Mouse (Mus musculus): ENCODE measurements around the gene Fam83g. TPM values are rescaled to one million over a fixed set of nuclear protein-coding genes. Genes with fewer than 3 reads are reported as not detected.

Fam83g gene
- polyA plus RNA-seq, 1 experiment from 2014 or later, result 2.8 TPM

- no peak for ATAC-seq (replicated peaks; ENCODE audit: low FRiP score)
- H3K9me3 ChIP-seq (replicated peaks), result no peaks in the 10 kb centered on the region
- no peak overlapping the region for H3K9ac ChIP-seq
- H3K4me3 ChIP-seq (replicated peaks), result peak overlapping the region; percentile 52
- H3K4me2 ChIP-seq, result peak overlapping the region; percentile 77
- WGBS, result 62% methylated on average over 8 of the region's 8 CpGs
- H3K27ac ChIP-seq, result no peak overlapping the region
- no peaks in the 10 kb centered on the region for H3K36me3 ChIP-seq
- peaks cover 23% of the 10 kb centered on the region for H3K4me1 ChIP-seq
- peaks cover 39% of the 10 kb centered on the region for H3K27me3 ChIP-seq
These were observed 1.3 kb downstream of the Fam83g start for GRCm38 (mm10) chr11:61685119-61685725.

- H3K4me3 ChIP-seq (replicated peaks), result no peak overlapping the region
- H3K4me2 ChIP-seq, result no peak overlapping the region
- peaks cover 39% of the 10 kb centered on the region for H3K27me3 ChIP-seq
- H3K9ac ChIP-seq, result no peak overlapping the region
- no peaks in the 10 kb centered on the region for H3K36me3 ChIP-seq
- peaks cover 23% of the 10 kb centered on the region for H3K4me1 ChIP-seq
- 51% methylated on average over 2 of the region's 2 CpGs for WGBS
- ATAC-seq (replicated peaks; ENCODE audit: low FRiP score), result no peak
- no peak overlapping the region for H3K27ac ChIP-seq
- H3K9me3 ChIP-seq (replicated peaks), result no peaks in the 10 kb centered on the region
These were observed 2.2 kb downstream of the Fam83g start for GRCm38 (mm10) chr11:61686141-61686540.

GRCm38 (mm10) chr11:61686906-61687453 is 3.1 kb downstream of the Fam83g start:
- H3K9me3 ChIP-seq (replicated peaks), result no peaks in the 10 kb centered on the region
- ATAC-seq (replicated peaks; ENCODE audit: low FRiP score), result no peak
- H3K27me3 ChIP-seq, result peaks cover 39% of the 10 kb centered on the region
- no peak overlapping the region for H3K4me2 ChIP-seq
- 59% methylated on average over 10 of the region's 10 CpGs for WGBS
- no peak overlapping the region for H3K9ac ChIP-seq
- no peak overlapping the region for H3K27ac ChIP-seq
- no peaks in the 10 kb centered on the region for H3K36me3 ChIP-seq
- peaks cover 23% of the 10 kb centered on the region for H3K4me1 ChIP-seq
- no peak overlapping the region for H3K4me3 ChIP-seq (replicated peaks)

GRCm38 (mm10) chr11:61687595-61687994 is 3.7 kb downstream of the Fam83g start:
- H3K4me2 ChIP-seq, result no peak overlapping the region
- H3K4me3 ChIP-seq (replicated peaks), result no peak overlapping the region
- no peaks in the 10 kb centered on the region for H3K9me3 ChIP-seq (replicated peaks)
- ATAC-seq (replicated peaks; ENCODE audit: low FRiP score), result no peak
- WGBS, result 44% methylated on average over 2 of the region's 2 CpGs
- H3K4me1 ChIP-seq, result peaks cover 23% of the 10 kb centered on the region
- no peaks in the 10 kb centered on the region for H3K36me3 ChIP-seq
- no peak overlapping the region for H3K27ac ChIP-seq
- no peak overlapping the region for H3K9ac ChIP-seq
- H3K27me3 ChIP-seq, result peaks cover 35% of the 10 kb centered on the region

- Histone ChIP-seq H3K27me3 (no peaks in the 10 kb centered on the region), H3K27ac (no peak overlapping the region), H3K4me2 (no peak overlapping the region), H3K9ac (no peak overlapping the region), H3K4me1 (no peaks in the 10 kb centered on the region), H3K4me3 (replicated peaks) (no peak overlapping the region), H3K9me3 (replicated peaks) (no peaks in the 10 kb centered on the region), H3K36me3 (no peaks in the 10 kb centered on the region)
- WGBS, result 80% methylated on average over 5 of the region's 5 CpGs
- no peak for ATAC-seq (replicated peaks; ENCODE audit: low FRiP score)
These were observed 9.1 kb downstream of the Fam83g start for GRCm38 (mm10) chr11:61692996-61693395.

GRCm38 (mm10) chr11:61698852-61699251 is 15.0 kb downstream of the Fam83g start:
- H3K4me3 ChIP-seq (replicated peaks), result no peak overlapping the region
- H3K27me3 ChIP-seq, result no peaks in the 10 kb centered on the region
- H3K27ac ChIP-seq, result no peak overlapping the region
- H3K9me3 ChIP-seq (replicated peaks), result no peaks in the 10 kb centered on the region
- no peak for ATAC-seq (replicated peaks; ENCODE audit: low FRiP score)
- H3K4me1 ChIP-seq, result peaks cover 18% of the 10 kb centered on the region
- no peak overlapping the region for H3K4me2 ChIP-seq
- no peak overlapping the region for H3K9ac ChIP-seq
- no peaks in the 10 kb centered on the region for H3K36me3 ChIP-seq

GRCm38 (mm10) chr11:61699460-61699859 is 15.6 kb downstream of the Fam83g start:
- H3K4me1 ChIP-seq, result peaks cover 18% of the 10 kb centered on the region
- no peaks in the 10 kb centered on the region for H3K9me3 ChIP-seq (replicated peaks)
- WGBS, result 92% methylated on average over 5 of the region's 5 CpGs
- no peak overlapping the region for H3K4me3 ChIP-seq (replicated peaks)
- H3K4me2 ChIP-seq, result no peak overlapping the region
- no peaks in the 10 kb centered on the region for H3K36me3 ChIP-seq
- no peak for ATAC-seq (replicated peaks; ENCODE audit: low FRiP score)
- no peak overlapping the region for H3K9ac ChIP-seq
- H3K27me3 ChIP-seq, result no peaks in the 10 kb centered on the region
- no peak overlapping the region for H3K27ac ChIP-seq

GRCm38 (mm10) chr11:61699933-61700332 is 16.0 kb downstream of the Fam83g start:
- Histone ChIP-seq H3K4me3 (replicated peaks) (no peak overlapping the region), H3K4me2 (no peak overlapping the region), H3K27ac (no peak overlapping the region), H3K36me3 (no peaks in the 10 kb centered on the region), H3K4me1 (peaks cover 18% of the 10 kb centered on the region), H3K27me3 (no peaks in the 10 kb centered on the region), H3K9ac (no peak overlapping the region), H3K9me3 (replicated peaks) (no peaks in the 10 kb centered on the region)
- no peak for ATAC-seq (replicated peaks; ENCODE audit: low FRiP score)
- 71% methylated on average over 4 of the region's 4 CpGs for WGBS

GRCm38 (mm10) chr11:61701696-61702095 is 17.8 kb downstream of the Fam83g start:
- H3K27me3 ChIP-seq, result no peaks in the 10 kb centered on the region
- H3K4me3 ChIP-seq (replicated peaks), result no peak overlapping the region
- ATAC-seq (replicated peaks; ENCODE audit: low FRiP score), result no peak; the same call in 1 of the 2 replicates
- no peak overlapping the region for H3K9ac ChIP-seq
- no peaks in the 10 kb centered on the region for H3K36me3 ChIP-seq
- WGBS, result 51% methylated on average over 5 of the region's 5 CpGs
- H3K9me3 ChIP-seq (replicated peaks), result no peaks in the 10 kb centered on the region
- H3K27ac ChIP-seq, result no peak overlapping the region
- H3K4me1 ChIP-seq, result peaks cover 18% of the 10 kb centered on the region
- no peak overlapping the region for H3K4me2 ChIP-seq

GRCm38 (mm10) chr11:61702494-61702893 is 18.6 kb downstream of the Fam83g start:
- Histone ChIP-seq H3K4me2 (no peak overlapping the region), H3K27me3 (no peaks in the 10 kb centered on the region), H3K36me3 (no peaks in the 10 kb centered on the region), H3K27ac (no peak overlapping the region), H3K9me3 (replicated peaks) (no peaks in the 10 kb centered on the region), H3K4me1 (peaks cover 18% of the 10 kb centered on the region), H3K9ac (no peak overlapping the region), H3K4me3 (replicated peaks) (no peak overlapping the region)
- WGBS, result 96% methylated on average over 5 of the region's 5 CpGs
- ATAC-seq (replicated peaks; ENCODE audit: low FRiP score), result no peak

GRCm38 (mm10) chr11:61705581-61705980 is 21.7 kb downstream of the Fam83g start:
- Histone ChIP-seq H3K27me3 (no peaks in the 10 kb centered on the region), H3K4me3 (replicated peaks) (no peak overlapping the region), H3K27ac (no peak overlapping the region), H3K4me1 (peaks cover 15% of the 10 kb centered on the region), H3K9ac (no peak overlapping the region), H3K4me2 (no peak overlapping the region), H3K9me3 (replicated peaks) (no peaks in the 10 kb centered on the region), H3K36me3 (no peaks in the 10 kb centered on the region)
- 88% methylated on average over 2 of the region's 2 CpGs for WGBS
- no peak for ATAC-seq (replicated peaks; ENCODE audit: low FRiP score)

GRCm38 (mm10) chr11:61706232-61706631 is 22.3 kb downstream of the Fam83g start:
- Histone ChIP-seq H3K4me3 (replicated peaks) (no peak overlapping the region), H3K27me3 (no peaks in the 10 kb centered on the region), H3K27ac (no peak overlapping the region), H3K9ac (no peak overlapping the region), H3K4me1 (peaks cover 14% of the 10 kb centered on the region; the same call in 1 of the 2 replicates), H3K9me3 (replicated peaks) (no peaks in the 10 kb centered on the region), H3K4me2 (no peak overlapping the region), H3K36me3 (no peaks in the 10 kb centered on the region)
- ATAC-seq (replicated peaks; ENCODE audit: low FRiP score), result no peak
- 74% methylated on average over 4 of the region's 4 CpGs for WGBS

- H3K4me1 ChIP-seq, result peaks cover 4% of the 10 kb centered on the region; the same call in 1 of the 2 replicates
- H3K27me3 ChIP-seq, result no peaks in the 10 kb centered on the region
- no peaks in the 10 kb centered on the region for H3K36me3 ChIP-seq
- WGBS, result 53% methylated on average over 3 of the region's 3 CpGs
- no peak overlapping the region for H3K9ac ChIP-seq
- no peaks in the 10 kb centered on the region for H3K9me3 ChIP-seq (replicated peaks)
- ATAC-seq (replicated peaks; ENCODE audit: low FRiP score), result no peak
- H3K4me2 ChIP-seq, result no peak overlapping the region
- no peak overlapping the region for H3K27ac ChIP-seq
- no peak overlapping the region for H3K4me3 ChIP-seq (replicated peaks)
These were observed 25.0 kb downstream of the Fam83g start for GRCm38 (mm10) chr11:61708928-61709327.
